Comparison of ENCODE assay signal across 21 mouse cellular contexts in the genomic region with DNA sequence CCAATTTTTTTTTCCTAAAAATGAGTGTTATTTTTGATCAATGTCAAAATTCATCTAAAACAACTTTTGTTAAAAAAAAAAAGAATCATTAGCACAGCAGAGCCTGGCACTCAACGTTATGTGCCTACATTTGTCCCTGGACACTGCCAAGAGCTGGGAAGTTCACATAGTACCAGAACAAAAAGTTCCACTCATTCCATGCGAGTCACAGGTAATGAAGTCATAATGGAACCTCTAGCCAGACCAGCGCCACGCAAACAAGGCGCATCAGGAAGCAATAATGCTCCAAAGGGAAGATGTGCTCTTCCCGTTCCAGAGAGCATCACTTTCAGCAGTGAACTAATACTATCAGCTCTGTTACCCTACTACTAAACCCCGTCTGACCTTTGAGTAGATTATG.
DNase-seq lines count a peak whose midpoint lies in the region; ATAC-seq and TF ChIP-seq lines count a peak whose summit lies in the region.
"Had no signal": no experiment of that assay in that cellular context is flagged by ENCODE, and none has a peak within 500 bp of the region (broad histone marks: within the 10 kb centered on the region; RNA-seq: fewer than 3 reads in every experiment).

No protein-coding gene starts in this region.

- no peak overlapping the region for H3K27ac ChIP-seq in heart, adult 2 months
- H3K27ac ChIP-seq in heart, embryonic 12.5 days (ENCODE audit: poor library complexity, severe bottlenecking): no peak overlapping the region
- no peak overlapping the region for H3K27ac ChIP-seq in kidney, embryonic 14.5 days (ENCODE audit: low read depth, low read length)
- H3K27ac ChIP-seq: embryonic facial prominence, embryonic 10.5 days; forebrain, embryonic 13.5 days; heart, embryonic 15.5 days; hindbrain, embryonic 15.5 days had no signal

- 57% methylated on average over 7 of the region's 7 CpGs for WGBS in heart, adult 2 months
- WGBS in heart, embryonic 12.5 days: 80% methylated on average over 7 of the region's 7 CpGs
- 87% methylated on average over 7 of the region's 7 CpGs for WGBS in kidney, embryonic 14.5 days

- intact Hi-C loops in heart, adult 2 months (cut with DNase I): loop anchor here (2.0 kb wide), 1 partner anchor 158 kb away; no protein-coding TSS in a partner anchor

- H3K36me3 ChIP-seq in heart, adult 2 months (ENCODE audit: control insufficient read depth, insufficient read depth, low read length): peaks cover 2% of the 10 kb centered on the region; the same call in 1 of the 2 replicates
- H3K36me3 ChIP-seq in heart, embryonic 12.5 days: no peaks in the 10 kb centered on the region
- no peaks in the 10 kb centered on the region for H3K36me3 ChIP-seq in kidney, embryonic 14.5 days (ENCODE audit: control insufficient read depth, insufficient read depth, low read length)
- H3K36me3 ChIP-seq: embryonic facial prominence, embryonic 10.5 days; G1E; heart, embryonic 15.5 days; hindbrain, embryonic 15.5 days had no signal

- ATAC-seq in heart, embryonic 12.5 days (ENCODE audit: insufficient number of reproducible peaks, low FRiP score): no peak
- no peak for ATAC-seq in kidney, embryonic 14.5 days (ENCODE audit: low FRiP score, low TSS enrichment)
- ATAC-seq: CD4-positive, CD25-positive, alpha-beta regulatory T cell, adult 4 months; forebrain, embryonic 13.5 days; forebrain, postnatal 0 days had no signal

- peak; percentile 34 for DNase-seq in gastrocnemius, adult 18-20 months (ENCODE audit: low spot score)
- DNase-seq in gastrocnemius, postnatal 4 days (ENCODE audit: low spot score in 2 of 2): no peak
- DNase-seq in heart, adult 2 months: no peak
- DNase-seq in kidney, adult 9 months: peak; percentile 11
- DNase-seq in lung, postnatal 36 days: peak; percentile 50
- DNase-seq in lung, postnatal 10 days: no peak
- DNase-seq: adrenal gland, adult 8-10 months; adrenal gland, postnatal 36 days; B cell, adult 2 months; cerebellum, adult 2 months; cerebellum, postnatal 10 days; forebrain, postnatal 0 days; heart, postnatal 14 days had no signal

- no peak overlapping the region for H3K4me2 ChIP-seq in heart, embryonic 12.5 days
- H3K4me2 ChIP-seq in kidney, embryonic 14.5 days (replicated peaks; ENCODE audit: low read depth, low read length): no peak overlapping the region
- H3K4me2 ChIP-seq: forebrain, embryonic 13.5 days; heart, embryonic 15.5 days; hindbrain, embryonic 15.5 days had no signal

- 0 out of 2 replicates have a peak, but pooled peaks cover 2% of the 10 kb centered on the region for H3K9me3 ChIP-seq in heart, embryonic 12.5 days (replicated peaks)
- H3K9me3 ChIP-seq in kidney, embryonic 14.5 days (ENCODE audit: control insufficient read depth, low read length): no peaks in the 10 kb centered on the region
- H3K9me3 ChIP-seq: embryonic facial prominence, embryonic 10.5 days; forebrain, embryonic 13.5 days; heart, embryonic 15.5 days; hindbrain, embryonic 15.5 days had no signal

- TF ChIP-seq POLR2A in heart, adult 2 months (IDR thresholded peaks at IDR 0.05; ENCODE audit: insufficient read depth, low read depth, low read length): no peak

- no peak overlapping the region for H3K4me3 ChIP-seq in heart, adult 2 months
- H3K4me3 ChIP-seq in heart, embryonic 12.5 days: no peak overlapping the region
- H3K4me3 ChIP-seq in kidney, embryonic 14.5 days (ENCODE audit: low read length): no peak overlapping the region
- H3K4me3 ChIP-seq: embryonic facial prominence, embryonic 10.5 days; forebrain, embryonic 13.5 days; heart, embryonic 15.5 days; hindbrain, embryonic 15.5 days had no signal

- H3K9ac ChIP-seq in heart, adult 2 months (ENCODE audit: low read depth, low read length): no peak overlapping the region
- no peak overlapping the region for H3K9ac ChIP-seq in heart, embryonic 12.5 days
- H3K9ac ChIP-seq in kidney, embryonic 14.5 days (ENCODE audit: low read depth, low read length): no peak overlapping the region
- H3K9ac ChIP-seq: forebrain, embryonic 13.5 days; forebrain, postnatal 0 days; heart, embryonic 15.5 days; hindbrain, embryonic 15.5 days had no signal

- H3K27me3 ChIP-seq in heart, adult 2 months (ENCODE audit: control insufficient read depth, insufficient read depth, low read length): no peaks in the 10 kb centered on the region
- no peaks in the 10 kb centered on the region for H3K27me3 ChIP-seq in heart, embryonic 12.5 days (replicated peaks)
- H3K27me3 ChIP-seq in kidney, embryonic 14.5 days (ENCODE audit: control insufficient read depth, insufficient read depth, low read length): no peaks in the 10 kb centered on the region
- H3K27me3 ChIP-seq: forebrain, embryonic 13.5 days; heart, embryonic 15.5 days; hindbrain, embryonic 15.5 days had no signal

- TF ChIP-seq CTCF in heart, adult 2 months (IDR thresholded peaks at IDR 0.05): no peak

- TF ChIP-seq EP300 in heart, adult 2 months (IDR thresholded peaks at IDR 0.05; ENCODE audit: insufficient read depth, low read depth, low read length): peak; percentile 61; the same call in 1 of the 2 replicates

- no peaks in the 10 kb centered on the region for H3K79me2 ChIP-seq in heart, adult 2 months (replicated peaks; ENCODE audit: control insufficient read depth, insufficient read depth, low read length)

- H3K4me1 ChIP-seq in heart, adult 2 months (ENCODE audit: control insufficient read depth, insufficient read depth, low read length): peaks cover 9% of the 10 kb centered on the region
- H3K4me1 ChIP-seq in heart, embryonic 12.5 days (replicated peaks): no peaks in the 10 kb centered on the region
- H3K4me1 ChIP-seq in kidney, embryonic 14.5 days (ENCODE audit: control insufficient read depth, insufficient read depth, low read length): no peaks in the 10 kb centered on the region
- H3K4me1 ChIP-seq: embryonic facial prominence, embryonic 10.5 days; forebrain, embryonic 13.5 days; hindbrain, embryonic 15.5 days had no signal

Comparison
In these comparisons a context has a peak if more than half of its experiments do, and no peak if none do; other contexts are left out.
1. DNase-seq: peak in gastrocnemius, adult 18-20 months (single experiment), kidney, adult 9 months (single experiment) and lung, postnatal 36 days (single experiment); none in gastrocnemius, postnatal 4 days (0 of 2), heart, adult 2 months (0 of 2) and lung, postnatal 10 days (single experiment).